Mouse (Mus musculus): Measurements from ENCODE around the gene Bnc2. TPM values are rescaled to one million over a fixed set of nuclear protein-coding genes. Genes with fewer than 3 reads are reported as not detected.

The Bnc2 gene
- polyA plus RNA-seq, 1 experiment = 15.2 TPM

DNA sequence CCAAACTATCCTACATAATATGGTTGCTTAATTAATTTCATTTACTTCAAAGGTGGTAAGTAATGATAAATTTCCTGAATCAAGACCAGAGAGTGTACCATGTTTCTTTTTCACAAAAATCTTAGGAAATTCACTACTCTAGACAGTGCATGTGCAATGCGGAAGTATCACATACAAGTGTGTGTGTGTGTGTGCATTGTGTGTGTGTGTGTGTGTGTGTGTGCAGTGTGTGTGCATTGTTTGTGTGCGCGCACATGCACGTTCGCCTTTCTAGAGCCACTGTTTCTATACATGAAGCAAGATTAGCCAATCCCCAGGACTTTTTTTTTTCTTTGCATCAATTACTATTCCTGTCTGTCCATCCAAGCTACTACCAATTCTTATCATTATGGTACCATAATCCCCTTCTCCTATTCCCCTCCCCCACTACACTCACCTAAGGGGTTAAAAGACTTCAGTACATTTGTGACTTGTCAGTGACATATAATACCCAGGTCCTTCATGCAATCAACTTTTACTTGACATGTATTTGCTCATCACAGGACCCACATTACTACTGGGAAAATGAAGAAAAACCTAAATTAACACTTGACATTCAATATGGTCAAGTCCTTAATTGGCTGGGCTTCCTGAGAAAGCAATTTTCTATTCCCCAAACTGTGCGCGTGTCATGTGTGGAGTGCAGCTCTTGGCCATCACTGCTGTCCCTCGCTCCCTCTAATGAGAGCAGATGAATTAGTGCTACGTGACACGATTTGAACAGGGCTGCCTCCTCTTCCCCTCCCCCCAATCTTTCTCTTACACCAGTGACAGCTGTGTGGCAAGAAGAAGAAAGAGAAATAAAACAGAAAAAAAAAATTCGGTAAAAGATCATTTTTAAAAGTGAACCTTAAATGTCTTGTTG lies 145.9 kb downstream of the Bnc2 start:
- TF ChIP-seq CTCF (IDR thresholded peaks at IDR 0.05; ENCODE audit: borderline replicate concordance, extremely low read depth, insufficient read depth, insufficient read length) (no peak), POLR2A (IDR thresholded peaks at IDR 0.05; ENCODE audit: borderline replicate concordance, extremely low read depth, insufficient read depth, insufficient read length, poor library complexity, severe bottlenecking) (no peak)
- DNase-seq (ENCODE audit: low read depth) = peak; percentile 91

DNA sequence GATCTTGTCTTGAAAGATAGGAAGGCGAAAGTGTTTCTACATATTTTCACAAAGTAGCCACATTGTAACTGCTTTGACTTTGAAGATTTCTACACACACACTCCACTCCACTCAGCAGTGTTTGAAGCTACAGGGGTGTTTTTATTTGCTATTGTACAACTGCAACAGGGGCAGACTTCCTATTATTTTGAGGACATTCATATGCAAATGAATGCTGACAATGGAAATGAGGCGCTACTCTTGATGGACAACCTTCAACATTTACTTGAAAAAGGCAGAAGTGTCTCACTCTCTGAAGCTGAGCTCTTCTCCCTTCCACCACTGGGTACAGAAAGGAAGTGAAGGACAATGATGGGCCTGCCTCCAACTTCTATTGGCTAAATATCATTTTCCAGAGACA lies 146.7 kb downstream of the Bnc2 start:
- TF ChIP-seq CTCF (IDR thresholded peaks at IDR 0.05; ENCODE audit: borderline replicate concordance, extremely low read depth, insufficient read depth, insufficient read length) (no peak), POLR2A (IDR thresholded peaks at IDR 0.05; ENCODE audit: borderline replicate concordance, extremely low read depth, insufficient read depth, insufficient read length, poor library complexity, severe bottlenecking) (no peak)
- DNase-seq (ENCODE audit: low read depth) = no peak

DNA sequence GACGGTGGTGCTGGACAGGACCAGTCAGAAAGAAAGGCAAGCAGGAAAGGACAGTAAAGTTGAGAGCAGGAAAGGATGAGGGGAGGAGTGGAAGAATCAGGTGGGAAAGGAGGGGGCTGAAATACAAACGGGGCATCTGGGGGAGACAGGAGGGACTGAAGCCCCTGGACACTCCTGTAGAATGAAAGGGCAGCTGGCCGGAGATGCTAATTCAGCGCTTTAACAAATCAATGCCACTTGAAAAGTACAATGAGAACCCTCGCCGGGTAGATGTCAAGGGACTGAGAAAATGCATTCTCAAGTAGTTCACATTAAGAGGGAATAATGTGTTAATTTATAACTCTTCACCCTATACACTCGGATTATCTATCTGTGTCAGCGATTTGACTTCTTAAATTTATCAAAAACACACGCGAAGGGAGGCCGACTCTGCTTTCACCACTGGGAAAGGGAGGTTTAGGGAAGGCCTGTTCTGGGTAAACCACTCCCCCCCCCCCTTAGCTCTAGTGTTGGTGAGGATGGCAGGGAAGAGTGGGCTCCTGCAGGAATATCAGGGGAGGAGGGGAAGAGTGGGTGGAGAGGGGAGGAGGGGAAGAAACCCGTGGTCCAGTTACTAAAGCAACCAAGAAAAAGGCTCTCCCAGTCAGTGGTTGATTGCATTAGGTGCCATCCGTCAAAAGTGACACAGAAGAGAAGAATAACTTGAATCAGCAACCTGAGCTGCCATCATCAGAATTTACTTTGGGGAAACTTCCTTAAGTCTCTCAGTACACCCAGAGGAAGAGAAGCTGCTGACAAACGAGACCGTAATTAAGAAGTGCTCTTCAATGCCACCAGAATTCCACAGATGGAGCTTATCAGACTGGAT lies 147.8 kb downstream of the Bnc2 start:
- TF ChIP-seq CTCF (IDR thresholded peaks at IDR 0.05; ENCODE audit: borderline replicate concordance, extremely low read depth, insufficient read depth, insufficient read length) (no peak), POLR2A (IDR thresholded peaks at IDR 0.05; ENCODE audit: borderline replicate concordance, extremely low read depth, insufficient read depth, insufficient read length, poor library complexity, severe bottlenecking) (no peak)
- no peak for DNase-seq (ENCODE audit: low read depth)

DNA sequence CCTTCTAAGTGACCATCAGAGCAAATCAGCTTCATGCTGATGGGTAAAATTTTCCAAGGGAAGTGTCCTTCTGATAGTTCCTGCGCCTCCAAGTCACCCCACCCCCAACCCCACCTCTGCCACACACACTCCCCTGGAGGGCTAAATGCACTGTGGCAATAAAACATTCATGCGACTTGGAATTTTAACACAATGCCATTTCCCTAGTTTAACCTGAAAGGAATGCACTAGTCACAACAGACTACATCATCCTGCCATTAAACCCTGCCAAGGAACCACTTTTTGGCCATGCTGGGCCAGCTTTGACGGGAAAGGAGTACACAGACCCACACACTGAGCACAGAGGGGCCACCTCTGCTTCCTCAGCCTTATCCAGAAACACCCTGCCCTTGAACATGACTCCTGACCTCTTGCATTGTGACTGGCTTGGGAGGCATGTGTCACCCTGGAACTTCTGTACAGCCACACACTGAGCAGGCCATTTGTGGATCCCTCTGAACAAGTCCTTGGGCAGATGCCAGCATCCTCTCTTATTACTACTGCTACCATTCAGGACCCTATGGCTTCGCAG lies 151.3 kb downstream of the Bnc2 start:
- DNase-seq (ENCODE audit: low read depth) = peak; percentile 80
- TF ChIP-seq CTCF (IDR thresholded peaks at IDR 0.05; ENCODE audit: borderline replicate concordance, extremely low read depth, insufficient read depth, insufficient read length) = no peak
- no peak for TF ChIP-seq POLR2A (IDR thresholded peaks at IDR 0.05; ENCODE audit: borderline replicate concordance, extremely low read depth, insufficient read depth, insufficient read length, poor library complexity, severe bottlenecking)

DNA sequence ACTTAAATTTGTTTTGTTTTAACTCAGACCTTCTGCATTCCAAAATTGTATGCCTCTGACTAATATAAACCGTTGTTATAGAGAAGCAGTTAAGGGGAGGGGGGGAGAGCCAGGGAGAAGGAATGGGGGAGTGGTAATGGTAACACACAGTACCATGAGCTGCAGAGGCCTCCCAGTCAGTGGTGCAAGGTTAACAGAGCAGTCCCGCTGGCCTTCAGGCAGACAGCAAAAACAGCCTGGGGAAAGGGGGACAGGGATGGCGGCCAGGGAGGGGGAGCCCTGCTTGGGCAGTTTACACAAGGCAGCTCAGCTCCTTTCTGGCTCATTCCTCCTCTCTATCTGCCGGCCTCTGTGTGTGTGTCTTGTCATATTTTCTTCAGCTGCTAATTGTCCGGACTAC lies 151.9 kb downstream of the Bnc2 start:
- DNase-seq (ENCODE audit: low read depth) = peak; percentile 59
- TF ChIP-seq CTCF (IDR thresholded peaks at IDR 0.05; ENCODE audit: borderline replicate concordance, extremely low read depth, insufficient read depth, insufficient read length) (no peak), POLR2A (IDR thresholded peaks at IDR 0.05; ENCODE audit: borderline replicate concordance, extremely low read depth, insufficient read depth, insufficient read length, poor library complexity, severe bottlenecking) (no peak)

DNA sequence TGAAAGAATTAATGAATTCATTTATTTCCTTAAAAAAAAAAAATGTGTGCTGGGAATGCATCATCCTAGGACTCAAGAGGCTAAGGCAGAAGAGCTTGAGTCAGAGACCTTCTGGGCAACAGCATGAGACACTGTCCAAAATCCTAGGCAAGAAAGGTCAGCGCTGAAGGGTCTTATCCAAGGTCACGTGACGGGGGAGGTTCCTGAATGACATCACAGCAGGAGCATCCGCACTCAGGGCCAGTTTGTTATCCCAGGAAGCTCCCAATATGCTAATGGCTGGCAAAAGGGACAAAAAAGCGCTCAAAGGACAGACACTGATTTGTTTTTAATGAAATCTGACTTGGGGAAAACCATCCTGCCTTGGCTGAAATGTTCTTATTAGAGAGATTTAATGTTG lies 153.5 kb downstream of the Bnc2 start:
- TF ChIP-seq POLR2A (IDR thresholded peaks at IDR 0.05; ENCODE audit: borderline replicate concordance, extremely low read depth, insufficient read depth, insufficient read length, poor library complexity, severe bottlenecking) (no peak), CTCF (IDR thresholded peaks at IDR 0.05; ENCODE audit: borderline replicate concordance, extremely low read depth, insufficient read depth, insufficient read length) (no peak)
- DNase-seq (ENCODE audit: low read depth) = no peak

DNA sequence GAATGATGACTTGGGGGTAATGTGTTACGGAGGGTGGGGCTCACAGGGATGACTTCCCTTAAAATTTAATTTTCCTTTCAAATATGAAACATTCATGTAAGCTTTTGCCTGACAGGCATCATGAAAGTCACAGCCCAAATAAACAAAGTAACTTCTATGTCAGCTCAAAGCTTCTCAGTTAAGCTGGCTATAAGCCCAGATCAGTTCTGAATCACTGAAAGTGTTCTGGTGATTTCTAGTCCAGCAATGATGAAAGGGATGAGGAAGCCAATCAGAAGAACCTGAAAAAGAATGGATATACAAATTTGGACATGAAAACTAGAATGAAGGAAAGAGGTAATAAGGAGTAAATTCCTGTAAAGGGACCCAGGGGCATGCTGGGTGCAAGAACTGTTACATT lies 164.6 kb downstream of the Bnc2 start:
- DNase-seq (ENCODE audit: low read depth) = peak; percentile 33
- TF ChIP-seq POLR2A (IDR thresholded peaks at IDR 0.05; ENCODE audit: borderline replicate concordance, extremely low read depth, insufficient read depth, insufficient read length, poor library complexity, severe bottlenecking) (no peak), CTCF (IDR thresholded peaks at IDR 0.05; ENCODE audit: borderline replicate concordance, extremely low read depth, insufficient read depth, insufficient read length) (no peak)

DNA sequence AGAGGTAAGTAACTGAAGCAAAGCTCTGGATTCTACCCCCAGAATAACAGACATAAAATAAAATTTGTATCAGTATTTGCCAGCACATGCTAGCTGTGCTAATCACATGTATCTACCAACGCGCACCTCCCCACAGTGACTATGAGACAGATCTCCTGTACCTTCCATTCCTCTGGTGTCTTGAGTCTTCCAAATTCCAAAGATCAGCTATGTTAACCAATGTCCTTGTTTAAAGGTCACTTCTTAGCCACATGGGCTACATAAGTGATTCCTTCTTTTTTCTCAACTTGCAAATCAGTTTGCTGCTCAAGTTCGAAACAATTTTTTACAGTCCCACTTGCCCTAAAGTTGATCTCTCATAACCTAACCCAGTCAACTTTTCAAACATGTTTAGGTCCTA lies 167.5 kb downstream of the Bnc2 start:
- TF ChIP-seq CTCF (IDR thresholded peaks at IDR 0.05; ENCODE audit: borderline replicate concordance, extremely low read depth, insufficient read depth, insufficient read length) = no peak
- TF ChIP-seq POLR2A (IDR thresholded peaks at IDR 0.05; ENCODE audit: borderline replicate concordance, extremely low read depth, insufficient read depth, insufficient read length, poor library complexity, severe bottlenecking) = no peak

DNA sequence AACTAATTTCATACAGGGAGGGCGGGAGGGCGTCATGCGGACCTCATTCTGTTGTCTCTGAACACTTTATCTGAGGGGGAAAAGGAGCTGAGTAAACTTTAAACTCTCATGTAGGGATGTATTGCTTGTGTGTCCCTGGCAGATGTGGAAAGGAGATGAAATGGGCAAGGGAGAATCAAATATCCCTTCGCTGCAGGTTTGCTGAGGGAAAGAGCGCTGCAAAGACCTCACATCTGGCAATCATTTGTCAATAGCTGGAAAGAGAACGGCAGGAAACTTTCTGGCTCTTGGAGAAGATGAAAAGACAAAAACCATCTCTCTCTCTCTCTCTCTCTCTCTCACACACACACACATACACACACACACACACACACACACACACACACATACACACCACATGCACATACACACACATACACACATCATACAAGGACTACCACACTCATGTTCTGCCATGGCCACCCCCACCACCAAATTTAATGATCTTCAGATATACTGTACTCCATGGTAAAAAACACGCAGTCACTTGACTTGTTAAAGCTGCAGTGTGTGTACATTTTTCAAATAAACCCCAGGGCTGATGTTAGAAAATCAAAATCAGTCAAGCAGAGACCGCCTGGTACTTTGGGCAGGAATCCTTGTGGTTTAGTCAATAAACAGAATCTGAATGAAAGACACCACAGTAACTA lies 172.3 kb downstream of the Bnc2 start:
- TF ChIP-seq POLR2A (IDR thresholded peaks at IDR 0.05; ENCODE audit: borderline replicate concordance, extremely low read depth, insufficient read depth, insufficient read length, poor library complexity, severe bottlenecking) = no peak
- TF ChIP-seq CTCF (IDR thresholded peaks at IDR 0.05; ENCODE audit: borderline replicate concordance, extremely low read depth, insufficient read depth, insufficient read length) = no peak
- no peak for DNase-seq (ENCODE audit: low read depth)

More for the DNA sequence above, 167.5 kb downstream of the Bnc2 start:
- DNase-seq (ENCODE audit: low read depth) = no peak

DNA sequence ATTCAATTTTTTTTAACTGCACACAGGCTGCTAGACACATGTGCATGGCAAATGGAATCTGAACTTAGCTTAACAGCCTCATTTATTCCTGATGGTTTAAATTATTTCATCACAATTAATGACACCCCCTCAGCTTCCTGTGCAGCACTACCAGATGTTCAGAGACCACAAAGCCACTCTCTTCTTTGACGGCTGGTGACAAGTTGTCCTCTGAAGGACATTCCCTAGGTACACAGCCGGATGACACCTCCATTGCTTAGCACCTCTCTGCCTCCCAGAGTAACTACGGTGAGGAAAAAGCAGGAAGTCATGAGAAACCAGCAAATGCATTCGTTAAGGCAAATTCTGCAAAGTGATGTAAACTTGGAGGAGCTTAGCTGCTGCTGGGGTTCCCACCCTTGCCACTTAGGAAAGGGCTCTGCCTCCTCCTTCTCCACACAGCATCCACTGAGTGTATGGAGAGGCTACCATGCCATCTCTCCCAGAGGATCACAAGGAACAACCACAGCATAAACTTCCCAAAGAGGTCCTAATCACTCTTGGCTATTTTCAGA lies 174.2 kb downstream of the Bnc2 start:
- DNase-seq (ENCODE audit: low read depth) = peak; percentile 31
- no peak for TF ChIP-seq CTCF (IDR thresholded peaks at IDR 0.05; ENCODE audit: borderline replicate concordance, extremely low read depth, insufficient read depth, insufficient read length)
- TF ChIP-seq POLR2A (IDR thresholded peaks at IDR 0.05; ENCODE audit: borderline replicate concordance, extremely low read depth, insufficient read depth, insufficient read length, poor library complexity, severe bottlenecking) = no peak

Measured in brain, embryonic 14.5 days (tissue).